Mouse (Mus musculus) midbrain, embryonic 10.5 days (tissue): ENCODE data around the gene Uaca. TPM values are rescaled to one million over a fixed set of nuclear protein-coding genes. Genes with fewer than 3 reads are reported as not detected.
A peak's percentile ranks its signal among the peaks of the same experiment; 100 is the strongest.

Experiments
- DNase-seq: peaks from one replicate; pipeline ENCODE4 v3.0.0-alpha.2; 2017; ENCODE audit warnings: low spot score
- H3K27ac ChIP-seq: fragments of 300-500 bp; sonication (generic); replicated peaks from 2 replicates; pipeline ENCODE4 v1.5.1; 2016; ENCODE audit warnings: mild to moderate bottlenecking
- H3K27me3 ChIP-seq: fragments of 300-500 bp; sonication (generic); 2 replicates; pipeline ENCODE4 v1.6.1; 2016; ENCODE audit warnings: low read depth, mild to moderate bottlenecking; ENCODE audit not compliant: poor library complexity, severe bottlenecking
- H3K36me3 ChIP-seq: fragments of 300-500 bp; sonication (generic); 2 replicates; pipeline ENCODE4 v1.6.1; 2016; ENCODE audit warnings: mild to moderate bottlenecking, moderate library complexity
- H3K4me1 ChIP-seq: fragments of 300-500 bp; sonication (generic); 2 replicates; pipeline ENCODE4 v1.6.1; 2016
- H3K4me3 ChIP-seq: fragments of 300-500 bp; sonication (generic); 2 replicates; pipeline ENCODE4 v1.5.1; 2016; ENCODE audit warnings: mild to moderate bottlenecking, moderate library complexity
- H3K9me3 ChIP-seq: fragments of 300-500 bp; sonication (generic); replicated peaks from 2 replicates; pipeline ENCODE4 v1.6.1; 2016; ENCODE audit warnings: mild to moderate bottlenecking
- WGBS: fragments of 180-500 bp; shearing (Covaris S2); methylation state at CpG from one replicate; pipeline ENCODE4 v1.1.7; 2016; 5-methylcytosine and 5-hydroxymethylcytosine counted together
- polyA plus RNA-seq: library from polyadenylated mRNA; unstranded; fragments of >200 nt; fragmentation: Nextera tagmentation; extraction: Ambion mirVana; gene quantifications from 2 replicates; pipeline ENCODE4 v1.2.1, GENCODE M21; 2016

The Uaca gene
- polyA plus RNA-seq, 1 experiment from 2014 or later = 33.1 TPM

- H3K9me3 ChIP-seq = no peaks in the 10 kb centered on the region
- no peak overlapping the region for H3K4me3 ChIP-seq
- peaks cover 2% of the 10 kb centered on the region; the same call in 1 of the 2 replicates for H3K36me3 ChIP-seq
- WGBS = 88% methylated on average over 6 of the region's 6 CpGs
- H3K27ac ChIP-seq = no peak overlapping the region
- peaks cover 26% of the 10 kb centered on the region for H3K4me1 ChIP-seq
- no peak for DNase-seq
- H3K27me3 ChIP-seq = no peaks in the 10 kb centered on the region; the same call in 1 of the 2 replicates
These were observed 49.2 kb downstream of the Uaca start for GRCm38 (mm10) chr9:60843415-60844076.

DNA sequence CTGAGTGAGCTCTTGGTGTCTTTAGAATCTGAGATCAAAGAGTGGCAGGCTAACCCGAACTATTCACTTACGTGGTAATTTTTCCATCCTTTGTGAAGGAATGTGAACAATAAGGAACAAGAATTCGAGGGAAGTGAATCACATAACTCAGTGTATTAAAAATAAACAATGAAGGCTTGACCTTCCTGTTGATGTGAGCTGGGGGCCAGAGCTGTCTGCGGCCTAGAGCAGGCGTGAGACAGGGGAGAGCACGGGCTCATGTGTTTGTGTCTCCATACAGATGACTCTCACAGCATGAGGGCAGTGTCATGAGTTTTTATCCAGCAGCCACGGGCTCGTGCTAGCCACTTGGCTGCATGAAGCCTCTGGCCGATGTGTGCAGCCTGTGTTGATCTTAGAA, 54.4 kb downstream of the Uaca start:
- Histone ChIP-seq H3K27me3 (no peaks in the 10 kb centered on the region), H3K4me1 (peaks cover 9% of the 10 kb centered on the region), H3K9me3 (no peaks in the 10 kb centered on the region), H3K4me3 (no peak overlapping the region), H3K36me3 (peaks cover 9% of the 10 kb centered on the region), H3K27ac (peak overlapping the region; percentile 49)
- DNase-seq = no peak
- 55% methylated on average over 9 of the region's 9 CpGs for WGBS

DNA sequence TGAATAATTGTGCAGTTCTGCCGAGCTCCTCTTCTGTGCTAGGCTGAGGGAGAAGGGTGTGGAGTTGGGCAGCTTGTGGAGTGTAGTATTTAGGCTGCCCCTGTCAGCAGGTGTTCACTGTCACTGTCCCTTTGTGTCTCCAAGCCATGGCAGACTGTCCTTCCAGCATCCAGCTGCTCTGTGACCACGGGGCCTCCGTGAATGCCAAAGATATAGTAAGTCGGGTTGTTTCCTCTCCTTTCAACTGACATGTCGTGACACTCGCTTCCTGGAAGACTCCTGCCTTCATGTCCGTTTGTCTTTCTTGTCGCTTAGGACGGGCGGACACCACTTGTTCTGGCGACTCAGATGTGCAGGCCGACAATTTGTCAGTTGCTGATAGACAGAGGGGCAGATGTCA, 55.6 kb downstream of the Uaca start:
- H3K4me3 ChIP-seq = no peak overlapping the region
- peaks cover 16% of the 10 kb centered on the region for H3K36me3 ChIP-seq
- H3K4me1 ChIP-seq = peaks cover 7% of the 10 kb centered on the region; the same call in 1 of the 2 replicates
- no peak for DNase-seq
- 0 out of 2 replicates have a peak overlapping the region, but pooled peaks have one; percentile 20 for H3K27ac ChIP-seq
- H3K9me3 ChIP-seq = no peaks in the 10 kb centered on the region
- 90% methylated on average over 12 of the region's 12 CpGs for WGBS
- H3K27me3 ChIP-seq = no peaks in the 10 kb centered on the region

DNA sequence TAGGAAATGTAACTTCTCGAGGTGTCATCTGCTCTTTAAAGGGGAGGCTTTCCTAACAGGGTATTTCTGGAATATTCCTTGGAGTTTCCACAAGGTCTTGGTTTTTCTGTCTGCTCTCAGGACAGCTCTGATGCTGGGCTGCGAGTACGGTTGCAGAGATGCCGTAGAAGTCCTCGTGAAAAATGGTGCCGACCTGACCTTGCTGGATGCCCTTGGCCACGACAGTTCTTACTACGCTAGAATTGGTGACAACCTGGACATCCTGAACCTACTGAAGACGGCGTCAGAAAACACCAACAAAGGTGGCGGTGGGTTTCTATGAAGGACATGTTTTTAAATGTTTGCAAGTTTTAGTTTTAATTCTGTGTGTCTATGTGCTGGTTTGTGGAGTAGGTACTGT, 59.9 kb downstream of the Uaca start:
- H3K27ac ChIP-seq = no peak overlapping the region
- H3K4me3 ChIP-seq = no peak overlapping the region
- H3K4me1 ChIP-seq = peaks cover 10% of the 10 kb centered on the region
- 92% methylated on average over 11 of the region's 11 CpGs for WGBS
- no peak for DNase-seq
- no peaks in the 10 kb centered on the region for H3K9me3 ChIP-seq
- H3K36me3 ChIP-seq = peaks cover 20% of the 10 kb centered on the region
- H3K27me3 ChIP-seq = no peaks in the 10 kb centered on the region

DNA sequence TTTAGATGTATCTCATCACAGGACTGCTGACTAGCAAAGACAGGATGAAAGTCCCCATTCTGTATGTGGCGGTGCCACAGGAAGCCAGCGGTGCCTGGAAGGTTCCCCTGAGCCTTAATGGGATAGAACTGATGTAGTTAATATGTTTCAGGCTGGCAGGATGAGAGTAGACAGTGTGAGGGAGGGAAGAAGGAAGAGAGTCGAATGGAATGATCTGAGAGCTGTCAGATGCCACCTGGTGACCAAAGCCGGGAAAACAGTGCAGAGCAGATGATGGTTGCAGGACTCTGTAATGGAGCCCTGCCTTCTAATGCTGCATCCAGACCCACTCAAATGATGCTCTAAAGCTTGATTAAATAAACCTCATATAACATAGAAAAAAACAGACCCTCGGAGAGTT, 63.5 kb downstream of the Uaca start:
- Histone ChIP-seq H3K4me3 (no peak overlapping the region), H3K4me1 (peaks cover 12% of the 10 kb centered on the region), H3K27me3 (no peaks in the 10 kb centered on the region), H3K36me3 (peaks cover 38% of the 10 kb centered on the region), H3K9me3 (no peaks in the 10 kb centered on the region), H3K27ac (no peak overlapping the region)
- WGBS = 32% methylated on average over 5 of the region's 5 CpGs
- DNase-seq = peak; percentile 50

DNA sequence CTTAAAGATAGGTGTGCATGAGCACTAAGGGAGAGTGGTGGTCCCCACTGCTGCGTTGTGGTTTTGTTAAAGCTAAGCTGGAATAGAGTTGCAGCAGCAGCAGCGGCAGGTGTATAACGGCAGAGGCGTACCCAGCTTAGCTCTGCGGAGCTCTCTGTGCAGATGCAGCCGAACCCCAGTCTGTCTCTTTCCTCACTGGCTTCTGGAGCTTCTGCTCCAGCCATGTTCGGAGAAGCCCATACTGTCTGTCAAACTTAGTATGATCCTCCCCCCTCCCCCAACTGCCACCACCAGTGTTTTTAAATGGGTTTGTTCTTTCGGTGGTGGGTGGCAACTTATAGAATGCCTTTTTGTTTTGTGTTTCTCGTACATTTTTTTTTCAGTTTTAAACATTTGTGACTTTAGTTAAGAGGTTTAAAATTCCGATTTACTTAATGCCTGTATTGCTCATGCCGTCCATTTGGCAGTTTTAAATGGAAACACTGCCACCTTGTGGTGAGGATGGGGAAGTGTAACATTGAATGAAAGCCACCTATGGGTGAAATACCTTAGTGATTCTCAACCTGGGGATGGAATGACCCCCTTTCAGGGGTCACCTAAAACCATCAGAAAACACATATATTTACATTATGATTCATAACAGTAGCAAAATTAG, 64.1 kb downstream of the Uaca start:
- Histone ChIP-seq H3K36me3 (peaks cover 44% of the 10 kb centered on the region), H3K9me3 (no peaks in the 10 kb centered on the region), H3K27me3 (no peaks in the 10 kb centered on the region), H3K27ac (no peak overlapping the region), H3K4me1 (peaks cover 12% of the 10 kb centered on the region), H3K4me3 (peak overlapping the region; percentile 20; the same call in 1 of the 2 replicates)
- WGBS = 37% methylated on average over 11 of the region's 11 CpGs
- DNase-seq = no peak

- DNase-seq = no peak
- Histone ChIP-seq H3K4me3 (no peak overlapping the region), H3K9me3 (no peaks in the 10 kb centered on the region), H3K36me3 (peaks cover 50% of the 10 kb centered on the region), H3K27ac (no peak overlapping the region), H3K27me3 (no peaks in the 10 kb centered on the region), H3K4me1 (peaks cover 12% of the 10 kb centered on the region)
- 73% methylated on average over 9 of the region's 9 CpGs for WGBS
These were observed 64.7 kb downstream of the Uaca start for GRCm38 (mm10) chr9:60859031-60859430.

- no peak overlapping the region for H3K4me3 ChIP-seq
- H3K9me3 ChIP-seq = no peaks in the 10 kb centered on the region
- peaks cover 16% of the 10 kb centered on the region for H3K4me1 ChIP-seq
- no peak overlapping the region for H3K27ac ChIP-seq
- 92% methylated on average over 5 of the region's 5 CpGs for WGBS
- peaks cover 47% of the 10 kb centered on the region for H3K36me3 ChIP-seq
- no peaks in the 10 kb centered on the region for H3K27me3 ChIP-seq
- no peak for DNase-seq
These were observed 66.7 kb downstream of the Uaca start for GRCm38 (mm10) chr9:60861030-60861429.

DNA sequence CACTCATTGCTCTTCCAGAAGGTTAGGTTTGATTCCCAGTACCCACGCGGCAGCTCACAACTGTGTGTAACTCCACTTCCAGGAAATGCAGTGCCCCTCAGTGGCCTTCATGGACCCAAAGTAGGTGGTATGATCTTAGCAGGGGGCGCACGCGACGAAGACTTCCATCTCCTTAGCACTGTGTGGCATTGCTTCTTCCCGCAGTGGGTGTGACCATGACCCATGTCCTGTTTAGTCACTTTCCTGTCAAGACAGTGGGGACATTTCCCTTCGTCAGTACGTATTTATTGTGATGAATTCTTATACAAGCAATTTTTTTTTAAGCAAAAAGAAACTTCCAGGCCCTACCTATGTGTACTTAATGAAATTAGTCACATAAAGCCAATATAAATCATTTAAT, 70.3 kb downstream of the Uaca start:
- DNase-seq = no peak
- H3K36me3 ChIP-seq = peaks cover 50% of the 10 kb centered on the region
- no peaks in the 10 kb centered on the region for H3K27me3 ChIP-seq
- H3K9me3 ChIP-seq = no peaks in the 10 kb centered on the region
- 94% methylated on average over 9 of the region's 9 CpGs for WGBS
- H3K27ac ChIP-seq = no peak overlapping the region
- H3K4me1 ChIP-seq = peaks cover 7% of the 10 kb centered on the region; the same call in 1 of the 2 replicates
- H3K4me3 ChIP-seq = no peak overlapping the region

GRCm38 (mm10) chr9:60865866-60866265, 71.5 kb downstream of the Uaca start:
- Histone ChIP-seq H3K27ac (no peak overlapping the region), H3K4me1 (peaks cover 16% of the 10 kb centered on the region), H3K4me3 (no peak overlapping the region), H3K27me3 (no peaks in the 10 kb centered on the region), H3K36me3 (peaks cover 51% of the 10 kb centered on the region), H3K9me3 (no peaks in the 10 kb centered on the region)
- WGBS = 35% methylated on average over 4 of the region's 4 CpGs
- DNase-seq = no peak

- no peaks in the 10 kb centered on the region for H3K27me3 ChIP-seq
- WGBS = 91% methylated on average over 18 of the region's 18 CpGs
- peaks cover 51% of the 10 kb centered on the region for H3K36me3 ChIP-seq
- H3K4me1 ChIP-seq = peaks cover 13% of the 10 kb centered on the region
- no peaks in the 10 kb centered on the region for H3K9me3 ChIP-seq
- no peak for DNase-seq
- no peak overlapping the region for H3K4me3 ChIP-seq
- H3K27ac ChIP-seq = peak overlapping the region; percentile 46; the same call in 1 of the 2 replicates
These were observed 76.1 kb downstream of the Uaca start for GRCm38 (mm10) chr9:60870451-60870850.

DNA sequence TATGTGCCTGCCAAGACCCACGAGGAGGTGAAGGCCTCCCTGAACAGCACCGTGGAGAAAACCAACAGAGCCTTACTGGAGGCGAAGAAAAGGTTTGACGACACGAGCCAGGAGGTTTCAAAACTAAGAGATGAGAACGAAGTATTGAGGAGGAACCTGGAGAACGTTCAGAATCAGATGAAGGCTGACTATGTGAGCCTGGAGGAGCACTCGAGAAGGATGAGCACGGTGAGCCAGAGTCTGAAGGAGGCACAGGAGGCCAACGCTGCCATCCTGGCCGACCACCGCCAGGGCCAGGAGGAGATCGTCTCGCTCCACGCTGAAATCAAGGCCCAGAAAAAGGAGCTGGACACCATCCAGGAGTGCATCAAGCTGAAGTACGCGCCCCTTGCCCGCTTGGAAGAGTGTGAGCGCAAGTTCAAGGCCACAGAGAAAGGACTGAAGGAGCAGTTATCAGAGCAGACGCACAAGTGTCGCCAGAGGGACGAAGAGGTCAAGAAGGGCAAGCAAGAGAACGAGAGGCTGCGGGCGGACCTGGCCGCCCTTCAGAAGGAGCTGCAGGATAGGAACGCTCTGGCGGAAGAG, 76.7 kb downstream of the Uaca start:
- H3K9me3 ChIP-seq = no peaks in the 10 kb centered on the region
- no peak overlapping the region for H3K27ac ChIP-seq
- no peaks in the 10 kb centered on the region for H3K27me3 ChIP-seq
- H3K4me1 ChIP-seq = peaks cover 15% of the 10 kb centered on the region
- no peak for DNase-seq
- H3K4me3 ChIP-seq = no peak overlapping the region
- H3K36me3 ChIP-seq = peaks cover 56% of the 10 kb centered on the region
- 93% methylated on average over 28 of the region's 28 CpGs for WGBS
